Mouse (Mus musculus) neural tube, embryonic 14.5 days (tissue): ENCODE results near the gene 4930556J24Rik. TPM values are rescaled to one million over a fixed set of nuclear protein-coding genes. Genes with fewer than 3 reads are reported as not detected.

Experiments used
- ATAC-seq: fragments of 200-750 bp; cut with Nextera tagmentation; 2 replicates; pipeline ENCODE4 v1.8.0; 2017; ENCODE audit warnings: low read depth, mild to moderate bottlenecking, moderate TSS enrichment, moderate library complexity
- H3K27ac ChIP-seq: fragments of 300-500 bp; sonication (generic); 2 replicates; pipeline ENCODE4 v1.5.1; 2014; ENCODE audit warnings: low read depth, mild to moderate bottlenecking, control low read depth, low read length, moderate library complexity, mixed read lengths
- H3K27me3 ChIP-seq: fragments of 300-500 bp; sonication (generic); 2 replicates; pipeline ENCODE4 v1.6.1; 2014; ENCODE audit warnings: low read length; ENCODE audit not compliant: control insufficient read depth, insufficient read depth
- H3K36me3 ChIP-seq: fragments of 300-500 bp; sonication (generic); 2 replicates; pipeline ENCODE4 v1.6.1; 2014; ENCODE audit warnings: low read length, mixed read lengths; ENCODE audit not compliant: control insufficient read depth, insufficient read depth
- H3K4me1 ChIP-seq: fragments of 300-500 bp; sonication (generic); 2 replicates; pipeline ENCODE4 v1.6.1; 2014; ENCODE audit warnings: low read length; ENCODE audit not compliant: control insufficient read depth, insufficient read depth
- H3K4me2 ChIP-seq: fragments of 300-500 bp; sonication (generic); 2 replicates; pipeline ENCODE4 v1.6.1; 2014; ENCODE audit warnings: mild to moderate bottlenecking, low read depth, low read length, control low read depth
- H3K4me3 ChIP-seq: fragments of 300-500 bp; sonication (generic); 2 replicates; pipeline ENCODE4 v1.5.1; 2014; ENCODE audit warnings: low read depth, low read length, control low read depth, mixed read lengths
- H3K9ac ChIP-seq: fragments of 300-500 bp; sonication (generic); replicated peaks from 2 replicates; pipeline ENCODE4 v1.6.1; 2014; ENCODE audit warnings: low read depth, mild to moderate bottlenecking, control low read depth, low read length, mixed read lengths
- H3K9me3 ChIP-seq: fragments of 300-500 bp; sonication (generic); 2 replicates; pipeline ENCODE4 v1.6.1; 2016; ENCODE audit warnings: low read length; ENCODE audit not compliant: control insufficient read depth
- WGBS: fragments of 180-500 bp; shearing (Covaris S2); extraction: QIAGEN DNeasy Blood & Tissue Kit; methylation state at CpG from one replicate; pipeline ENCODE4 v1.1.7; 2014; 5-methylcytosine and 5-hydroxymethylcytosine counted together
- polyA plus RNA-seq: library from polyadenylated mRNA; unstranded; fragments of >200 nt; fragmentation: Nextera tagmentation; extraction: Ambion mirVana; gene quantifications from 2 replicates; pipeline ENCODE4 v1.2.1, GENCODE M21; 2014

Gene 4930556J24Rik
- polyA plus RNA-seq, 1 experiment from 2014 or later, result 0.23 TPM

- Histone ChIP-seq H3K27me3 (no peaks in the 10 kb centered on the region), H3K9ac (peak within 1 kb of the TSS; percentile 67), H3K4me2 (peak within 1 kb of the TSS; percentile 80), H3K9me3 (no peaks in the 10 kb centered on the region), H3K27ac (peak within 1 kb of the TSS; percentile 36), H3K36me3 (peaks cover 2% of the 10 kb centered on the region; the same call in 1 of the 2 replicates), H3K4me3 (peak within 1 kb of the TSS; percentile 53), H3K4me1 (0 out of 2 replicates have a peak, but pooled peaks cover 2% of the 10 kb centered on the region)
- peak; percentile 98 for ATAC-seq
- 1% methylated on average over 46 of the region's 46 CpGs for WGBS
Measured at GRCm38 (mm10) chr11:3894406-3895281, 81.9 kb downstream of the 4930556J24Rik start, which contains the start of the genes 4921536K21Rik and Dusp18. Gene 4921536K21Rik (minus strand): TSS chr11:3895098. Gene Dusp18 (plus strand): TSS chr11:3895240.

GRCm38 (mm10) chr11:3893970-3894369 lies 82.6 kb downstream of the 4930556J24Rik start:
- Histone ChIP-seq H3K27me3 (no peaks in the 10 kb centered on the region), H3K4me1 (0 out of 2 replicates have a peak, but pooled peaks cover 2% of the 10 kb centered on the region), H3K9me3 (no peaks in the 10 kb centered on the region), H3K9ac (peak overlapping the region; percentile 67; the same call in 1 of the 2 replicates), H3K4me3 (no peak overlapping the region; the same call in 1 of the 2 replicates), H3K27ac (no peak overlapping the region), H3K36me3 (peaks cover 2% of the 10 kb centered on the region; the same call in 1 of the 2 replicates), H3K4me2 (peak overlapping the region; percentile 80; the same call in 1 of the 2 replicates)
- WGBS, result 84% methylated on average over 6 of the region's 6 CpGs
- no peak for ATAC-seq

Other genes starting within 250 kb of the 4930556J24Rik start
- 17.7 and 22.7 TPM in 2 replicates for gene Osbp2, start 112.9 kb downstream of the 4930556J24Rik start, polyA plus RNA-seq
- gene 4921536K21Rik, start 81.7 kb downstream of the 4930556J24Rik start, polyA plus RNA-seq, result 0.13 and 0.17 TPM in 2 replicates
- 23.7 and 27.8 TPM in 2 replicates for gene Dusp18, start 81.5 kb downstream of the 4930556J24Rik start, polyA plus RNA-seq
- 11.6 and 13.6 TPM in 2 replicates for gene Slc35e4, start 62.1 kb downstream of the 4930556J24Rik start, polyA plus RNA-seq
- 15.4 and 30.9 TPM in 2 replicates for gene Tcn2, start 44.6 kb downstream of the 4930556J24Rik start, polyA plus RNA-seq
- 42.4 and 49.5 TPM in 2 replicates for gene Pes1, start 12.8 kb downstream of the 4930556J24Rik start, polyA plus RNA-seq
- 6.2 and 6.7 TPM in 2 replicates for gene Gal3st1, start 6.9 kb upstream of the 4930556J24Rik start, polyA plus RNA-seq
- gene Sec14l4, start 54.7 kb upstream of the 4930556J24Rik start, polyA plus RNA-seq, result not detected in 2 replicates
- 0.10 and 0.37 TPM in 2 replicates for gene Sec14l3, start 88.1 kb upstream of the 4930556J24Rik start, polyA plus RNA-seq
- gene Mtfp1, start 118.7 kb upstream of the 4930556J24Rik start, polyA plus RNA-seq, result 8.4 and 12.3 TPM in 2 replicates
- 3.9 and 5.0 TPM in 2 replicates for gene Sec14l2, start 146.6 kb upstream of the 4930556J24Rik start, polyA plus RNA-seq
- 51.0 and 53.3 TPM in 2 replicates for gene Rnf215, start 158.4 kb upstream of the 4930556J24Rik start, polyA plus RNA-seq
- gene Ccdc157, start 183.5 kb upstream of the 4930556J24Rik start, polyA plus RNA-seq, result 5.8 and 6.7 TPM in 2 replicates
- 53.0 and 56.6 TPM in 2 replicates for gene Sf3a1, start 183.6 kb upstream of the 4930556J24Rik start, polyA plus RNA-seq
- 19.8 and 24.6 TPM in 2 replicates for gene Tbc1d10a, start 210.0 kb upstream of the 4930556J24Rik start, polyA plus RNA-seq
- 3.0 and 4.4 TPM in 2 replicates for gene Castor1, start 241.4 kb upstream of the 4930556J24Rik start, polyA plus RNA-seq